Mouse (Mus musculus): Measurements from ENCODE around the gene Fastk.

Fastk gene

GRCm38 (mm10) chr5:24389658-24390020, 55.4 kb downstream of the Fastk start:
- DNase-seq (ENCODE audit: low read depth) = no peak

GRCm38 (mm10) chr5:24389011-24389657, 56.0 kb downstream of the Fastk start:
- DNase-seq (ENCODE audit: low read depth) = peak; percentile 83

All from induced T-regulatory cell, adult 2 months (primary cell).